Mouse (Mus musculus): Measurements from ENCODE around the gene Rimbp3.

- TF ChIP-seq TAL1 (IDR thresholded peaks at IDR 0.05; ENCODE audit: low read length) = 0 out of 3 replicates have a peak, but pooled peaks have one; percentile 4
- no peak for TF ChIP-seq GATA1 (IDR thresholded peaks at IDR 0.05; ENCODE audit: low read length)
These were observed 35.3 kb downstream of the Rimbp3 start for GRCm38 (mm10) chr16:17243731-17244130.
